Mouse (Mus musculus) lung, postnatal 0 days (tissue): ENCODE data around the gene Gm49369. TPM values are rescaled to one million over a fixed set of nuclear protein-coding genes. Genes with fewer than 3 reads are reported as not detected.
A peak's percentile ranks its signal among the peaks of the same experiment; 100 is the strongest.

Experiments
- ATAC-seq: fragments of 200-750 bp; cut with Nextera tagmentation; 2 replicates; pipeline ENCODE4 v1.8.0; 2017; ENCODE audit warnings: moderate library complexity
- DNase-seq: peaks from one replicate; pipeline ENCODE4 v3.0.0-alpha.2; 2016; ENCODE audit warnings: low spot score
- H3K27ac ChIP-seq: fragments of 300-500 bp; sonication (generic); 2 replicates; pipeline ENCODE4 v1.5.1; 2014; ENCODE audit warnings: antibody characterized with exemption, mild to moderate bottlenecking, low read length, mixed read lengths
- H3K27me3 ChIP-seq: fragments of 300-500 bp; sonication (generic); replicated peaks from 2 replicates; pipeline ENCODE4 v1.6.1; 2014; ENCODE audit warnings: low read length, mixed read lengths; ENCODE audit not compliant: insufficient read depth
- H3K36me3 ChIP-seq: fragments of 300-500 bp; sonication (generic); 2 replicates; pipeline ENCODE4 v1.6.1; 2014; ENCODE audit warnings: low read length, mixed read lengths; ENCODE audit not compliant: insufficient read depth
- H3K4me1 ChIP-seq: fragments of 300-500 bp; sonication (generic); 2 replicates; pipeline ENCODE4 v1.6.1; 2014; ENCODE audit warnings: antibody characterized with exemption, low read depth, low read length, mixed read lengths; ENCODE audit not compliant: insufficient read depth
- H3K4me2 ChIP-seq: fragments of 300-500 bp; sonication (generic); replicated peaks from 2 replicates; pipeline ENCODE4 v1.6.1; 2014; ENCODE audit warnings: low read depth, mild to moderate bottlenecking, low read length, moderate library complexity, mixed read lengths
- H3K4me3 ChIP-seq: fragments of 300-500 bp; sonication (generic); 2 replicates; pipeline ENCODE4 v1.5.1; 2014; ENCODE audit warnings: low read depth, low read length
- H3K9ac ChIP-seq: fragments of 300-500 bp; sonication (generic); replicated peaks from 2 replicates; pipeline ENCODE4 v1.6.1; 2014; ENCODE audit warnings: low read depth, mild to moderate bottlenecking
- H3K9me3 ChIP-seq: fragments of 300-500 bp; sonication (generic); 2 replicates; pipeline ENCODE4 v1.6.1; 2016; ENCODE audit warnings: low read length, mixed read lengths
- CTCF ChIP-seq: IDR thresholded peaks from 2 replicates; pipeline ENCODE4 v1.5.1; 2016; ENCODE audit warnings: antibody characterized with exemption, mild to moderate bottlenecking
- EP300 ChIP-seq: IDR thresholded peaks from 2 replicates; pipeline ENCODE4 v1.6.1; 2016; ENCODE audit warnings: antibody characterized with exemption, mild to moderate bottlenecking, control low read depth
- WGBS: fragments of 180-500 bp; shearing (Covaris S2); extraction: QIAGEN DNeasy Blood & Tissue Kit; methylation state at CpG from one replicate; pipeline ENCODE4 v1.1.7; 2014; 5-methylcytosine and 5-hydroxymethylcytosine counted together
- polyA plus RNA-seq: library from polyadenylated mRNA; unstranded; fragments of >200 nt; fragmentation: Nextera tagmentation; extraction: Ambion mirVana; gene quantifications from 2 replicates; pipeline ENCODE4 v1.2.1, GENCODE M21; 2015

Gm49369 gene
- polyA plus RNA-seq, 1 experiment from 2014 or later: 0.80 TPM

DNA sequence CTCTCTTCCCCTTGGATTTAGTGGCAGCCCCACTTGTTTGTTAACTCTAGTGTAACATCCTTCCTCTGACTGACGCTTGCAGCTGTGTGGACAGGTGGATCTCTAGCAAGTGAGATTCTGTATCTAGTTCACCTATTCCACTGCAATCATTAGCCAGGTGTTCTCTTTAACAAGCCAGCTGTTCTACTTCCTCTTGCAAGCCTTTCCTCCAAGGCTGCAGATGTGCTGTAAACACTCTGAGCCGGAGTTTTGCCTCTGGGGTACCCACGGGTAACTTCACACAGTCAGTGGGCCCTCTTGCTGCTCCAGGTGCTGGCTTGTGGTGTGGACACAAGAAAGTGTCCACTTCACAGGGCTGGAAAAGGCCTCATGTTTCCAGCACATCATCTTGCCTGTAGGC lies 24.9 kb downstream of the Gm49369 start:
- ATAC-seq: no peak
- H3K9me3 ChIP-seq: no peaks in the 10 kb centered on the region
- H3K4me2 ChIP-seq: no peak overlapping the region
- H3K27ac ChIP-seq: no peak overlapping the region
- no peak for DNase-seq
- no peak overlapping the region for H3K9ac ChIP-seq
- no peak overlapping the region for H3K4me3 ChIP-seq
- H3K36me3 ChIP-seq: no peaks in the 10 kb centered on the region
- TF ChIP-seq CTCF (no peak), EP300 (no peak)
- WGBS: 57% methylated on average over 3 of the region's 3 CpGs
- no peaks in the 10 kb centered on the region for H3K27me3 ChIP-seq
- no peaks in the 10 kb centered on the region for H3K4me1 ChIP-seq

DNA sequence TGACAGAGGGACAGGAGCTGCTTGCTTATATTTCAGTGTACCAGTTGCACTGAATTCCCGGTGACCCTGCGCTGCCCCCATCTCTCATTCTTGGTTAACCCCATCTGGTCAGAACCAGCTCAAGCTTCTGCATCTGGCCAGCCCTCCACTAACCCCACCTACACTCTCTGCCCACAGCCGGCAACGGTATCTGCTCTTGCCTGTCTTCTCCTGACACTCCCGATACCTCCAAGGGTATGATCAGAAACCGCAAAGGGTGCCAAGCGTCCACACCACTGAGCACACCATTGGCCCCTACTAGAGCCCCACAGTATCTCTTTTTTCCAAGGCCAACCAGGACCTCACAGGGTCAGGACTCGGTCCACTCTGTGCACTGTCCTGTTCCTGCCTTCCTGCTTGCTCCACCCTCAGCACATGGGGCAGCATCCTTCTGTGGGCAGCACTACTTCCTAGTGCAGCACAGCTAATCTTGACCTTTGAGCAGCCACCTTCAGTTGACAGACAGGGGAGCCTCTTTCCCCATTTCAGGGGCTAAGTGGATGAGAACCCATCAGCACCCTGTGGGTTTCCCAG lies 27.7 kb downstream of the Gm49369 start:
- H3K4me1 ChIP-seq: no peaks in the 10 kb centered on the region
- 41% methylated on average over 7 of the region's 8 CpGs for WGBS
- no peaks in the 10 kb centered on the region for H3K36me3 ChIP-seq
- TF ChIP-seq CTCF (no peak), EP300 (no peak)
- no peak overlapping the region for H3K9ac ChIP-seq
- DNase-seq: no peak
- H3K27me3 ChIP-seq: no peaks in the 10 kb centered on the region
- H3K4me3 ChIP-seq: no peak overlapping the region
- ATAC-seq: no peak
- no peak overlapping the region for H3K27ac ChIP-seq
- no peaks in the 10 kb centered on the region for H3K9me3 ChIP-seq
- no peak overlapping the region for H3K4me2 ChIP-seq

GRCm38 (mm10) chr7:142353854-142354253 lies 28.6 kb downstream of the Gm49369 start:
- DNase-seq: peak; percentile 42
- H3K27me3 ChIP-seq: no peaks in the 10 kb centered on the region
- no peak overlapping the region for H3K9ac ChIP-seq
- no peaks in the 10 kb centered on the region for H3K36me3 ChIP-seq
- no peaks in the 10 kb centered on the region for H3K9me3 ChIP-seq
- H3K4me2 ChIP-seq: no peak overlapping the region
- H3K27ac ChIP-seq: no peak overlapping the region
- peak; percentile 13; the same call in 1 of the 2 replicates for ATAC-seq
- no peak overlapping the region for H3K4me3 ChIP-seq
- WGBS: 44% methylated on average over 5 of the region's 5 CpGs
- H3K4me1 ChIP-seq: no peaks in the 10 kb centered on the region
- TF ChIP-seq EP300 (no peak), CTCF (no peak)

DNA sequence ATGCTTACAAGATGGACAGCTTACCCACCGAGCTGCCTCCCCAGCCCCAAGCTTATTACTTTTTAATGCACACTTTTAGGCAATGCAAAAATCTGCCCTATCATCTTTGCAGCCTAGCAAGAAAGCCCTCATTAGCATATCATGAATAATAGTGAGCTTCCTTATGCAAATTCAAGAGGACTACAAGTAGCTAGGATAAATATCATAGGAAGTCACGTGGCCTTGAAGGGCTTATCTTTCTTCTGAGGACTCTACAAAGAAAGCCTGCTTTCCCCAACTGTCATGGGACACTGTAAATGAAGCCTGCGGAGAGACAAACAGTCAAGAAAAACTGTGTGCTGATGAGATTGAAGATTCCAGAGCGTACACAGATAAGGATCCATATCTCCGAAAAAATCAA lies 30.9 kb downstream of the Gm49369 start:
- DNase-seq: no peak
- Histone ChIP-seq H3K4me3 (no peak overlapping the region), H3K27me3 (no peaks in the 10 kb centered on the region), H3K4me1 (no peaks in the 10 kb centered on the region), H3K36me3 (no peaks in the 10 kb centered on the region), H3K9me3 (no peaks in the 10 kb centered on the region), H3K9ac (no peak overlapping the region), H3K4me2 (no peak overlapping the region), H3K27ac (no peak overlapping the region)
- ATAC-seq: no peak
- 65% methylated on average over 5 of the region's 5 CpGs for whole genome bisulfite sequencing
- TF ChIP-seq CTCF: no peak
- TF ChIP-seq EP300: no peak

DNA sequence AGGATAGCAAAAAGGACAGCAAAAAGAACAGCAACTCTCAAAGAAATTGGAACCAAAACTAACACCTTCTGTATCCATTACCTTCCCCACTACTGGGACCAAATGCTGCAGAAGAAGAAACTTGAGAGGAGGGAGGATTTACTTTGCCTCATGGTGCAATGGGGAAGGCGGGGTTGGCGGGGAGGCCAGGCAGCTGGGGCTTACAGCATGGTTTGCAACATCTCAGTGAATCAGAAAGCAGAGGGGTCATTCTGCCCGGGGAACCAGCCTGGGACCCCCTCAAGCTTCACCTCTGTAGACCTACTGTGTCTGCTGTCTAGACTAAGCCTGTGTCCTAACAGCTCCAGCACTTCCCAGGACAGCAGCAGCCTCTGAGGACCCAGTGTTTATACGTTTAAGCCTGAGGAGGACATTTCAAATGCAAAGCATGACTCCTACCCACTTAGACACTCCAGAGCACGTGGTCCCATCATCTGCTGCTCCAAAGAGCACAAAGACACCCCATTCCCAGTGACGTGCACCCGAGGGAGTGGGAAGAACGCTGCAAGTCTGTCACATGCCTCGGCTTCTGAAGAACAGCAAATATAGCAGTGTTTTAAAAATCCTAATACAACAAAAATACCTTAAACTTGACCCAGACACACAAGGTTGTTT lies 33.0 kb downstream of the Gm49369 start:
- TF ChIP-seq CTCF (no peak), EP300 (no peak)
- no peaks in the 10 kb centered on the region for H3K27me3 ChIP-seq
- H3K4me1 ChIP-seq: no peaks in the 10 kb centered on the region
- H3K4me2 ChIP-seq: no peak overlapping the region
- no peaks in the 10 kb centered on the region for H3K36me3 ChIP-seq
- H3K9me3 ChIP-seq: no peaks in the 10 kb centered on the region
- ATAC-seq (peak; percentile 77), DNase-seq (peak; percentile 78)
- 20% methylated on average over 9 of the region's 9 CpGs for WGBS
- no peak overlapping the region for H3K9ac ChIP-seq
- no peak overlapping the region for H3K27ac ChIP-seq
- H3K4me3 ChIP-seq: no peak overlapping the region

DNA sequence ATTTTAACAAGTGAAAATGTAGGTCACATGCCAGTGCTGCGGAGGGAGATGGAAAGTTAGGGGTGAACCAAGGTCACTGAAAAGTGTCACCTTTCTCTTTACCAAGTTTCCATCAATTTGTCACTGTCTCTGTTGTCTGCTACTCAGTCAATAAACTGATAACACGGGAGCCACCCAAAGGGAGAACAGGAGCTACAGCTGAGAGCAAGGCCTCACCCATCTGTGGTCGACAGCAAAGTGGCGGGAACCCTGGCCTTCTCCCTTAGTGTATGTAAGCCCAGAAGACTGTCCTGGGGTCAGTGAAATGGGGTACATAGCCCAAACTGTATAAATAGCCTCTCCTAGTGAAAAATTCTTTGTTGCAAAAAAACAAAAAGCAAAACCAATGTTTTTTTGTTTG lies 34.9 kb downstream of the Gm49369 start:
- Histone ChIP-seq H3K4me2 (no peak overlapping the region), H3K4me3 (no peak overlapping the region), H3K36me3 (no peaks in the 10 kb centered on the region), H3K9me3 (no peaks in the 10 kb centered on the region), H3K9ac (no peak overlapping the region), H3K4me1 (no peaks in the 10 kb centered on the region), H3K27ac (no peak overlapping the region), H3K27me3 (no peaks in the 10 kb centered on the region)
- DNase-seq (no peak), ATAC-seq (no peak)
- WGBS: 54% methylated on average over 4 of the region's 4 CpGs
- TF ChIP-seq EP300 (no peak), CTCF (no peak)
